Mouse (Mus musculus): ENCODE data around the gene Rassf10. TPM values are rescaled to one million over a fixed set of nuclear protein-coding genes. Genes with fewer than 3 reads are reported as not detected.

The Rassf10 gene
- polyA plus RNA-seq, 1 experiment from 2014 or later: 19.4 TPM

DNA sequence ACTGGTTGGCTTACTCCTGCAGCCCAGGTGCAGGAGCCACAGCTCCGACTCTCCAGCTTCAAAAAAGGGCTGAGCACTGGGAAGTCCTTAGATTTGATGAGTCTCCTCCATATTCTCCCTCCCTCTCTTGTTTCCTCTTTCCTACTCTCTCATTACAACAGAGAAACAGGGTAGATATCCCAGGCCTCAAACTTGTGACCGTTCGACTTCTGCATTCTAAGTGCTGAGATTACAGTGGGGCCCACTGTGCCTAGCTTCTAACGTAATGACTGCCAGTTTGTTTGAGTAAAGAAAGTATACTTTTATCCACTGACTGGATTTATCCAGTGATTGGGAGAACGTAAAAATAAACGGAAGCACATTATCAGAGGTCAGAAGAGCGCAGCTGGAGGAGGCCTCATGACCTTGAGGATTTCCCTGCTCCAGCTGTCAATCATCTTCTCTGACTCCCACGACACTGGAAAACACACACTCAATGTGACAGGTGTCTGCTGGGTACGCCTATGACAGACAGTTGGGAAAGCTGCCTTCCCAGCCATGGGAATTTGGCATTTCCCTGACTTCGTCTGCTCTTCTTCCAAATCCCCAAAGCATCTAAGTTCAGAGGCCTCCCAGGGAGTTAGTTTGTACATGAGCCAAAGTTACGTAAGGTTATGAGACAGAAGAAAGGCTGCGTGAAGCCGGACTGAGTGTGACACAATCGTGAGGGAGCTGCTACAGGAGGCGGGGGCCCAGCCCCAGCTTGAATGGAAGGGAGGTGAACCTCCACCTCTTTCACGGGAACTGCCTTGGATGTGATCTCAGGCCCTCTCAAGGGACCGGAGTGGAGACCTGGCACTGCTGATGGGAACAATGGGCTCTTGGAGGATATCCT lies 31.2 kb downstream of the Rassf10 start:
- H3K4me1 ChIP-seq (ENCODE audit: control insufficient read depth, insufficient read depth, low read length): peaks cover 14% of the 10 kb centered on the region; the same call in 1 of the 2 replicates
- 57% methylated on average over 17 of the region's 17 CpGs for WGBS
- no peaks in the 10 kb centered on the region for H3K36me3 ChIP-seq (ENCODE audit: control insufficient read depth, insufficient read depth, low read length)
- H3K4me3 ChIP-seq (ENCODE audit: low read length): no peak overlapping the region
- H3K27ac ChIP-seq (ENCODE audit: low read depth, low read length): no peak overlapping the region
- H3K27me3 ChIP-seq (ENCODE audit: control insufficient read depth, insufficient read depth, low read length): no peaks in the 10 kb centered on the region
- no peak overlapping the region for H3K9ac ChIP-seq (ENCODE audit: low read depth, low read length)
- ATAC-seq (ENCODE audit: low FRiP score, low TSS enrichment): no peak
- H3K4me2 ChIP-seq (replicated peaks; ENCODE audit: low read depth, low read length): no peak overlapping the region
- no peaks in the 10 kb centered on the region for H3K9me3 ChIP-seq (ENCODE audit: control insufficient read depth, low read length)

DNA sequence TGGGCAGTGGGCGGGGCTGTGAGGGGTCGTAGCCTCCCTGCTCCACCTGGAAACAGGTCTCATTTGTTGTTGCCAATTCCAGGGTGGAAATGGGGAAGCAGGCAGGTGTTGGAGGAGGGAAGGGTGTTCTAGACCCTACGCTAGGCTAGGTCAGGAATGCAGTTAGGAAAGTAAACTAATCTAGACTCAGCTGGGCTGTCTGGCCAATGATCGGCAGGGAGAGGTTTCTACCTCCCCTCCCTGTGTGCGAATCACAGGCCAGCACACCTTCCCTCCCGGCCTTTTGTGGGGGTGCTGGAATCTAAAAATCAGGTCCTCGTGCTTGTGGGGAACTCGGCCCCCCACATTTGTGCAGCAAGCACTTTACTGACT lies 31.8 kb downstream of the Rassf10 start:
- Histone ChIP-seq H3K27ac (ENCODE audit: low read depth, low read length) (no peak overlapping the region), H3K9me3 (ENCODE audit: control insufficient read depth, low read length) (no peaks in the 10 kb centered on the region), H3K36me3 (ENCODE audit: control insufficient read depth, insufficient read depth, low read length) (no peaks in the 10 kb centered on the region), H3K9ac (ENCODE audit: low read depth, low read length) (no peak overlapping the region), H3K4me1 (ENCODE audit: control insufficient read depth, insufficient read depth, low read length) (peaks cover 14% of the 10 kb centered on the region; the same call in 1 of the 2 replicates), H3K4me3 (ENCODE audit: low read length) (no peak overlapping the region), H3K27me3 (ENCODE audit: control insufficient read depth, insufficient read depth, low read length) (no peaks in the 10 kb centered on the region), H3K4me2 (replicated peaks; ENCODE audit: low read depth, low read length) (no peak overlapping the region)
- no peak for ATAC-seq (ENCODE audit: low FRiP score, low TSS enrichment)
- WGBS: 60% methylated on average over 8 of the region's 8 CpGs

DNA sequence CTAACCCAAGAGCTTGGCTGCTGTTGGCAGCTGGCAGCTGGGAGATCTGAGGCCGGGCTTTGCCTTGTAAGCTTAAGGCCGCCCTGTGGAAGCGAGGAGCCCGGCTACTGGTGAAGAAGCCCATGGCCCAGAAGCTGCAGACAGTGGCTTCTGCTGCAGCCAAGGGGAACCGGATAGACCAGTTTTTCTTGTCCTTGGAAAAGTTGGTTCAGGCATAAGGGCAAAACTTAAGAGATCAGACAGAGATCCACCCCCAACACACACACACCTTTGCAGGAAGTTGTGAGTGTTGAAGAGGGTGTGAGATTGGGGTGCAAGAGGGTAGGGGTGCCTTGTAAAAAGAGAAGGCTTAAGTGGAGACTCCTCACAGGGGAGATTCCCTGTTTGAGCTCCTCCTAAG lies 39.2 kb downstream of the Rassf10 start:
- Histone ChIP-seq H3K4me3 (ENCODE audit: low read length) (no peak overlapping the region), H3K9me3 (ENCODE audit: control insufficient read depth, low read length) (no peaks in the 10 kb centered on the region), H3K4me2 (replicated peaks; ENCODE audit: low read depth, low read length) (no peak overlapping the region), H3K9ac (ENCODE audit: low read depth, low read length) (no peak overlapping the region), H3K4me1 (ENCODE audit: control insufficient read depth, insufficient read depth, low read length) (no peaks in the 10 kb centered on the region), H3K36me3 (ENCODE audit: control insufficient read depth, insufficient read depth, low read length) (no peaks in the 10 kb centered on the region), H3K27me3 (ENCODE audit: control insufficient read depth, insufficient read depth, low read length) (no peaks in the 10 kb centered on the region), H3K27ac (ENCODE audit: low read depth, low read length) (no peak overlapping the region)
- 78% methylated on average over 5 of the region's 5 CpGs for WGBS
- ATAC-seq (ENCODE audit: low FRiP score, low TSS enrichment): no peak

DNA sequence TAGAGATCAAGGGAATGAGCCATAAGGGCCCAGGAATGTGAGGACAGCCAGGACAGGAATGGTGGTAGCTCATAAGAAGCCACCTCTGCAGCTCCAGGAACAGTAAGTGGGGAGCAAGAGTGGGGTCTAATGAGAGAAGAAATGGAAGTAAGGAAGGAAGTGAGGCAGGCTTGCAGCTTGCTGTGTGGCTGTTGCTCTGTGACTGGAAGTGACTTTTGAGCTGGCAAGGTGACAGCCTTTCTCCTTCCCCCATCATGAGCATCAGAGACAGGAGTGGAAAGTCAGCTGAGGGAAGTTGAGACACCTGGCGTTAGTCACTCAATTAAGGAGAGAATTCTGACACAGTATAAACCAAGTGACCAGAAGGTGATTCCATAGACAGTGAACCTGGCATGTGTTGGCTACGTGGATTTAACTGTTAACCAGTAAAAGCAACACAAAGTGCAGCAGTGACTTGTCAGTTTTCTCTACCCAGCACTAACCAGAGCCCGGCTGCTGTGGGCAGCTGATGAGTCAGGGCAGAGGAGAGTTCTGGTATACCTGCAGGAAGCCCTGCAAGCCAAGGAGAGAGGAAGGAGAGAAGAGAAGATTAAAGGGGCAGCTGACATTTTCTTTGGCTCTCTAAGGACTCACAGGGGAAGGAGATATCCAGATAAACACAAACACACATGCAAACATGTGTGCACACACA lies 49.9 kb downstream of the Rassf10 start:
- Histone ChIP-seq H3K4me2 (replicated peaks; ENCODE audit: low read depth, low read length) (no peak overlapping the region), H3K4me3 (ENCODE audit: low read length) (no peak overlapping the region), H3K36me3 (ENCODE audit: control insufficient read depth, insufficient read depth, low read length) (no peaks in the 10 kb centered on the region), H3K27ac (ENCODE audit: low read depth, low read length) (no peak overlapping the region), H3K4me1 (ENCODE audit: control insufficient read depth, insufficient read depth, low read length) (no peaks in the 10 kb centered on the region), H3K9me3 (ENCODE audit: control insufficient read depth, low read length) (no peaks in the 10 kb centered on the region), H3K27me3 (ENCODE audit: control insufficient read depth, insufficient read depth, low read length) (no peaks in the 10 kb centered on the region), H3K9ac (ENCODE audit: low read depth, low read length) (no peak overlapping the region)
- 85% methylated on average over 3 of the region's 3 CpGs for WGBS
- no peak for ATAC-seq (ENCODE audit: low FRiP score, low TSS enrichment)

DNA sequence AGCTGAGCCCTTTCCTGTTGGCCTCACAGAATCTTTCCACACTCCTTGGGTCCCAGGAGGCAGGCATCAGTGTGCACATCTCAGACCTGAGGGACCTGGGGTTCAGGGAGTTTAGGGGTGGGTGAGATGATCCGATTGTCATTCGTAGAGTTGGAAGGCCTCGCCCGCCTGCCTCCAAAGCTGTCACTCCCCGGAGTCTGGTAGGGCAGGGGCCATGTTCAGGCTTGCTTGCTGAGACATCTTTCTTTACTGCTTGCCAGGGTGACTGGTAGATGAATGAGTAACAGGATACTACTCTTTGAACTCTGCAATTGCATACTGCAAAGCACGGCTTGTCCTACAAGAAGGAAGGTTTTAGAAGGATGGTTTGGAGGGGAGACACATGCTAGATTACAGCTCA lies 52.0 kb downstream of the Rassf10 start:
- no peak for ATAC-seq (ENCODE audit: low FRiP score, low TSS enrichment)
- Histone ChIP-seq H3K4me1 (ENCODE audit: control insufficient read depth, insufficient read depth, low read length) (no peaks in the 10 kb centered on the region), H3K27ac (ENCODE audit: low read depth, low read length) (0 out of 2 replicates have a peak overlapping the region, but pooled peaks have one; percentile 24), H3K27me3 (ENCODE audit: control insufficient read depth, insufficient read depth, low read length) (no peaks in the 10 kb centered on the region), H3K36me3 (ENCODE audit: control insufficient read depth, insufficient read depth, low read length) (no peaks in the 10 kb centered on the region), H3K4me2 (replicated peaks; ENCODE audit: low read depth, low read length) (no peak overlapping the region), H3K9ac (ENCODE audit: low read depth, low read length) (no peak overlapping the region), H3K9me3 (ENCODE audit: control insufficient read depth, low read length) (no peaks in the 10 kb centered on the region), H3K4me3 (ENCODE audit: low read length) (no peak overlapping the region)
- WGBS: 75% methylated on average over 6 of the region's 6 CpGs

All from kidney, embryonic 14.5 days (tissue).